Mouse (Mus musculus) erythroblast, embryonic 14.5 days (primary cell): ENCODE measurements around the gene Tenm3.

Experiments
- GATA1 ChIP-seq: IDR thresholded peaks from 2 replicates; pipeline ENCODE4 v1.6.1; 2012; ENCODE audit warnings: low read length, inconsistent platforms, mixed read lengths
- TAL1 ChIP-seq: IDR thresholded peaks from 3 replicates; pipeline ENCODE4 v1.6.1; 2012; ENCODE audit warnings: low read length, inconsistent platforms, mixed read lengths

GRCm38 (mm10) chr8:48203611-48204010, 640.1 kb downstream of the Tenm3 start:
- TF ChIP-seq GATA1 = no peak
- TF ChIP-seq TAL1 = no peak
